Mouse (Mus musculus) B cell, adult 2 months (primary cell): ENCODE measurements at regions not wholly inside any gene's neighbourhood (a gene's known extent, or its start where the extent isn't known, plus 50 kb on each side); places are given as distances from the start of the nearest gene placed in this dataset.

Source experiments
- DNase-seq, 2 experiments: peaks; one replicate each; pipeline ENCODE4 v3.0.0; 2022

DNA sequence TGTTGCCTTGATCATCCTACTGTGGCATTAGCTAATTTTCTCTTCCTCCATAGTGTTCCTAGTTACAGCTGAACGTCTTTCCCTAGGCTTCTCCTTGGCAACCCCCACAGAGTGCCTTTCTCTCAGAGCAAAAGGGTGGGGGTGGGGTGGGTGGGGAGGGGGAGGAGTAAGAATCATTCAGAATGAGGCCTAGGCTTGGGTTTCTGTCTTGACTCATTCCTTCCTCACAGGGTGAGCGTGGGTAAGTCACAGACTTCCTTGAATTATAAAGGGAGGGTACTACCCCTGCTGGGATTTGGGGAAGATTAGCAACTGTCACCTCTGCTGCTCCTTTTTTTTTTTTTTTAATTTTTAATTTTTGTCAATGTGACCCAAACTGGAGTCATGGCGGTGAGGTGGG, 114.5 kb downstream of the Dhx35 start:
- no peak for DNase-seq

DNA sequence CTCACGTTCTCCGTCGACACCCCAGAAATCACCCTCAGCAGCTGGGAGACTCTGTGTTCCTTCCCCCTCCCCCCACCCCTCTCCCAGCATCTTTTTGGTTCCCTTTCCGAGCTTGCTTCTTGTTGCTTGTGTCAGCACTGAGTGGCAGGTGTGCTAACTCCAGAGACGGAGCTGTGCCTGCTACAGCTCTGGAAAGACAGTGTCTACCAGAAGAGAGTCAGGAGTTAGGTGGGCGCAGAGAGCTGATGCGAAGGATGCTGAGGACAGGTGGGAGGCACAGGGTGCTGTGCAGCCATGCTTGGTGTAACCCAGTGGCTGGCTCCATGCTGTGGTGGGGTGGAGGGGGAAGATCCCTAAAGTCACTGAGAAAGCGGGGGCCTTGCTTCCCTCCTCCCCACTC, 115.7 kb downstream of the Dhx35 start:
- DNase-seq, result no peak

- DNase-seq, result no peak
Observed at GRCm38 (mm10) chr2:158911191-158911590, 116.6 kb downstream of the Dhx35 start.

DNA sequence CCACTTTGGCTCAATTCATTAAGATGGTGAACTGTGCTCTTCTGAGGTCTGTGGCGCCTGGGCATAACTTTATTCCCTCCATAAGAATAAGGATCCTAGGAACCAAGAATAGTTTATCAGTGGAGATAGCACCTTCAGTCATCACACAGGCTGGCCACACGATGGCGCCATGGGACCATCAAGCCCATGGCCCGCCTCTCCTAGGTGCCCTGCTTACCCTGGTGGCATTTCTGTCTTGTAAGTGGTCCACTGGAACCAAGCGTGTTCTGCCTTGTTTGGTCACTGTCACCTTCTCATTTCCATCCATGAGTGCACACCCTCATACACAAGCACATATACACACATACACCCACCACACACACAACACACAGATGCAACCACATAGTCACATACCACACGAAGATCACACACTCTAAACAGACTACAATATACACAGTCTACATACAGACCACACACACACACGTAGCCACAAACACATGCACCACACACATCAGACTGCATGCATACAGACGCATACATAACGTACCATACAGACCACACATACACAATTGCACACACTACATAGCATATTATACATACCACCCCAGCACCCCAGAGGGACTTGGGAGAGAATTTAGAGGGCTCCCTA, 118.1 kb downstream of the Dhx35 start:
- DNase-seq, result peak; percentile 17 to 27

DNA sequence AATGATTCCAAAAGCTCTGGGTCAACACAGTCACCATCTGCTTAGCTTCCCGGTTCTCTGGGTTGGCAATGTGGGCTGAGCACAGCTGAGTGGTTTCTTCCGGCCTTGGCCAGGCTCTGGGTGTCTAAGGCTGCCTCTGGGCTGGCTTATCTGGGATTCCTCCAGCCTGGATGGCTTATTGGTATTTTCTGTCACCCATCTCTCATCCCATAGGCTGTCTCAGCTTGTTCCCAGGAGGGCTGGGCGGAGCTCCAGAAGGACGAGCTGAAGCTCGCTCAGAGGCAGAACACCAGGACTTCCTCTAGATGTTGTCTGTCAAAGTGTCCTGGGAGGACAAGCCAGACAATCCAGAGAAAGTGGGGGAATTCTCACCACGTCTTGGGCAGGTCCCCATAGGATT, 122.8 kb downstream of the Dhx35 start:
- DNase-seq, result no peak

DNA sequence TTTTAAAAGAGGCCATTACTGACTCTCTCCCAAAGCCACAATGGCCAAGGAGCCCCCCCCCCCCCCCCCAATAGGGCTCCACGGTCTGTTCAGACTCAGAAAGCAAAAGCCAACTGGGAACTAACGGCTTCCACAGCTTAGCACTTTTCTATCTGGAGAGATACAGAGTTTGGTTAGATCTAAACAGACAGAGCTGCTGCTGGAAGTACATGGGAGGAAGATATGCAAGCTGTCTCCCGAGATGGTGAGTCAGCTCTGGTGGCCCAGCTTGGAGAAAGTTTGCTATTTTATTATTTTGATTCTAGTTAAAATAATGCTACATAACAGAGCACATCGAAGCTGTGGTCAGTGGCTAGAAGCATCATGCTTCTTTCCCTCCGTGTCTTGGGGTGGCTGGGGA, 123.7 kb downstream of the Dhx35 start:
- DNase-seq, result no peak

DNA sequence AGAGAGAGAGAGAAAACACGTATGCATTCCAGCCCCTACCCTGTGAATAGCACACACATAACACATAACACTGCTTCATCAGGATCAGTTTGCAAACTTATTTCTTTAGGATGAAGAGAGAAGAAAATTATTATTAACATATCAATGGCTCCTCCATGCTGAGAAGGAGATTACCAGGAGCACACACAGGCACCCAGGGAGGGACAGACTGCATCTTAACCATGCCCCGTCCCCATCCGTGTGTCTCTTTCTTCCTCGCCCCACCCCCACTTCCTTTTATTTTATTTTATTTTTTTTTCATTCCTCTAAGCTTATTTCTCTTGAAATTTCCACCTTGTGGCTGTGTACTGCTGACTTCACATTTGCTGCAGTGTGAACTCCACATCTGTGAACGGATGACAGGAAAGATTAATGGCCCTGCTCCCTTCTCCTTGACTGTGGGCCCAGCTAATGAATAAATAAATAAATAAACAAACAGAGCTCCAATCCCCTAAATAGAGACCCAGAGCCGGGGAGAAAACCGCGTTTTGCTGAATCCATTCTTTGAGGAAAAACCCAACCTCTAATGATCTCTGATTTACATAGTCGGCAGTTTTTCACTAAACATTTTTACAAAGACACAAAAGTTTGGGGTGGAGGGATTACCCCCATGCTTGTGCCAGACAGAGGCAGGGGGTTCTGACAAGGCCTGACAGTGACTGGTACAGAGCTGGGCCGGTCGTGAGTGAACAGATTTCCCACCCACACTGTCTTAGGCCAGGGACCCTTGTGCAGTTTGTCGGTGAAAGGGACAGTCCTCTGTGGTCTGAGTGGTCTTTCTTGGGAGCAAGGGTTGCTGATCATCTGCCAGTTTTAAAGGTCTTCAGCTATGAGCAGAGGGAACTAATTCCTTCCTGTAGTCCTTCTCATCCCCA, 127.0 kb downstream of the Dhx35 start:
- no peak for DNase-seq

GRCm38 (mm10) chr2:158922766-158923165, 128.2 kb downstream of the Dhx35 start:
- no peak for DNase-seq

DNA sequence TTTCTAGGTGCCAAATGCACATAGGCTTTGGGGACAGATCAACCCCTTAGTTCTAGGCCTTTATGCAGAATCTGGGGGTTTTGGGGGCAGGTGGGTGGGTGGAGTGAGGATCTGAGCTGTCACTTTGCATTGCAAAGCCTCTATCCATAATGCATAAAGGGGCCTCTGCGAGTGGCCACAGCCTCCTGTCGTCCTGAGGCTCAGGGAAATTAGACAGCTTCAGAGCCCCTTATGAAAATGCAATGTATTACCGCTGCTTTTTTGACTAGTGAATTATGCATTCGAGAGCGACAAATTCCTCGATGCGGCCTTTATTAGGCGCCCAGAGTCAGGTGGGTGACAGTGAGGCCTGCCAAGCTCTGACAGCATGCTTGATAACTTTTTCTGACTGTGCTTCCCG, 134.9 kb downstream of the Dhx35 start:
- no peak for DNase-seq

DNA sequence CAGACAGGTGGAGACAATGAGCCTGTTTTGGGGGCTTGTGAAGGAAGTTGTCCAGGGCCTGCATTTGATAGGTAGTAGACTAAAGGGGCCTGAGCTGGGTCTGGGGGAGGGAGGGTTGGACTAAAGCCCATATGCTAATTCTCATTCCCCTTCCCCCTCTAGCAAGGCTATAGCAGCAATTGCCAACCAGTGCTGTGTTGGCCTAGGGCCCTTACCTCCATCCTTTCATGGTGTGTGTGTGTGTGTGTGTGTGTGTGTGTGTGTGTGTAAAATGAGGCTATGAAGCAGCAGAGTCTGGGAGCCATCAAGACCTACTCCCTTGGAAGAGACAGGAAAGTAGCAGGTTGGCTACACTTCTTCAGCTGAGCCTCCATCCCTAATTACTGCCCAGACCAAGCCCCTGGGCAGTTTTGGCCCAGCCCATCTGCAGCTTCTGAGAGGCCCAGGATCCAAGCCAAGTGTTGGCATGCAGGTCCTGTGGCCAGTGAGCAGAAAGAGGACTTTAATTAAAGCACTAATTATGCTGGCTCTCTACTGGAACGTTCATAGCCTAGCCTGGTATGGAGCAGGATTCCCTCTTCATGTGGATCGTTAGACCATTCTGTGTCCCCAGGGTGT, 143.4 kb downstream of the Dhx35 start:
- no peak for DNase-seq

- no peak for DNase-seq
Observed at GRCm38 (mm10) chr2:158949418-158949817, 154.8 kb downstream of the Dhx35 start.

GRCm38 (mm10) chr2:158951061-158951460, 156.5 kb downstream of the Dhx35 start:
- DNase-seq, result no peak

DNA sequence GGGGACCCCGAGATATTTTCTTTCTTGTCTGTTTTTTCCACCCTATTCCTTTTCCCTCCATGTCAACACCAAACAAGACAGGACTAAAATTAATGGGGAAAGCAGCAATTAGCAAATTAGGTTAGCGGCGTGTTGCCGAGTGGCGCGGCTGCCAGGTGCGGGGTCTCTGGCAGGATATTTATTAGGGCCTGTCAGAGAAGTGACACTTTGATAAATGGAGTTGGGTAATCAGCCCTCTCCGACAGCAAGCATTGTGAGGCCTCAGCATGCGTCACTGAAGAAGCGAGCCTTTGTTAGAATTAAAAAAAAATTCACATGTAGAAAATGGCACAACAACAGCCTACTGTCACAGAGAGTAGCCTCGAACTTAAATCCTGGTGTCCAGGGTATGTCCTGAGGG, 162.3 kb downstream of the Dhx35 start:
- no peak for DNase-seq

- no peak for DNase-seq
Observed at GRCm38 (mm10) chr2:158965003-158965665, 170.5 kb downstream of the Dhx35 start.

- DNase-seq, result no peak
Observed at GRCm38 (mm10) chr2:158972178-158972577, 177.6 kb downstream of the Dhx35 start.

DNA sequence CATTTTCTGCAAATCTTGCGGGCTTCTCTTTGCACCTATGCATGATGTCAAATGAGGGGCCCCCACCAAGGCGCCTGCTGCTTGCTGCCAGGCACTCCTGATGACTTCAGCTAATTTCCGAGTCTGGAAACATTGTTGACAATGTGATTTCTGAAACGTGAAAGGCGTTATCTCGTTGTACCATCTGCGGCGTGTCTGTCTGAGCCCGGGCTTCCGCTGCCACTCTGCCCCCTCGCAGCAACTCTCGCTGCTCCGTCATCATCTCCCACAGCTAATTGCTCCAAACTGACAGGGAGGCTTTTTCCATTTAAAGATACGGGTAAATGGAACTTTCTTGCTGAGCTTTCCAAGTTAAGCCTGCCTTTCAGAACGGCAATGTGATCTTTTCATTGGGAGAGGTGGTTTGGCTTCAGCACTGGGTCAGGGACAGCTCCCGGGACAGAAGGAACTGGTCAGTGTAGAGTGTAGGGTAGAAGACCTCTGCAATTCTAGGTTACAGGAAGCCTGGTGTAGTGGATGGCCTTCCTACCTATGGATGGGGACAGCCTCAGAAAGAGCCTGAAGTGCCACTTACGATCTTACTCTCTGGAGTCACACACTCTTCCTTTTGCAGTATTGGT, 191.0 kb downstream of the Dhx35 start:
- DNase-seq, result no peak

DNA sequence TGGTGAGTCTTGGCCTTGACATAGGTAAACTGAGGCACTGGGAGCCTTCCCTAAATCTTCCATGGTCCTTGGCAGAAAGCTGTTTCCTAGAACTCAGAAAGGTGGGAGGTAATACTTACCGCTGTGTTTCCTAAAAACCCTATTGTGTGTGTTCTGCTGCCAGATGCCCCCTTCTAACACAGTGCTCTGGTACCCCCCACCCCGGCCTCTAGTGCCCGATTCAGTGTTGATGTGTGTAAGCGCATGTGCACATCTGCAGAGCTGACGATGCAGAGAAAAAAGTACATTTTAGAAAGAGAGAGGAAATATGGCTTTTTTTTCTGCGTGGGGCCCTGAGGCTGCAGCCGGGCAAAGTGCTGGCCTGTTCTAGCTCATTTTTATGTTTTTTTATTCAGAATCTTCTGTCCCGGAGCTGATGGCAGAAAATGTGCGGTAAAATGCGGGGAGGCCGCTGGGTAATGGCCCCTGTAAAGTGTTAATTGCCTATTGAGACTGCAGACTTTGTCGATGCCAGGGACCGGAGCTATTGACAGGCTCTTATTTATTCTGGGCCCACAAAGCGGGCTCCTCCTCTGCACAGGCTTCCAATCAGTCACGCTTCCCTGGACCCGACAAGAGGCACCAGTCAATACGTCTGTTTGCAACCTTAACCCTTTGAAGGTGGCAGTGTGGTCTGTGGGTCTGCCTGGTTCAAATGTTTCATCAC, 208.0 kb downstream of the Dhx35 start:
- no peak for DNase-seq

DNA sequence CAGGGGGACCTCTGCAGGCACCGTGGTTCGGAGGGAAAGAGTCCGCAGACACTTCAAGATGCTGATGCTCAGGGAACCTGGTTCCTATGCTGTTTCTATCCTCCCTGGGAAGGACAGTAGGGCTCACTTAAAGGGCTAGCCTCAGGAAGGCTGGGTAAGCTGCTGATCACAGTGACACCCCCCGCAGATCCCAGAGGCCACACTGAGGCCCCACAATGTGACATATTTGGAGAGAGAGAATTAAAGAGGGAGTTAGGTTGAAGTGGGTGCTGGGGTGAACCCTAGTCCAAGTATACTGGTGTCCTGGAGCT, 208.5 kb downstream of the Dhx35 start:
- no peak for DNase-seq

- no peak for DNase-seq
Observed at GRCm38 (mm10) chr2:159004417-159004816, 209.8 kb downstream of the Dhx35 start.

DNA sequence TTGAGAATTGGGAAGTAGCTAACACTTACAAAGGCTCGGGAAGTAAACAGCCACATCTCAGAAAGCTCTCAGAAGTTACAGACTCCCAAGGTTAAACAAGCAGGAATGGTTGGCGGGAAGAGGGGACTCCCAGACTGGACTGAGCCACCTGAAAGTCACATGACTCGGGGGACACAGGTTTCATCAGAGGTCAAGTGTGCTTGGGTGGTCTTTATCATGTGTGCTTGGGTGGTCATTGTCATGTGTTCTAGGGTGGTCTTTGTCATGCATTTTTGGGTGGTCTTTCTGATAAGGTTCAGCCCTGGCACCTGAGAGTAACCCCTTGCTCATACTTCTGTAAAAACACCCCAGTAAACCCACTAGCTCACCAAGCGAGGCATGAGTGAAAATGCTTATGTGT, 218.1 kb downstream of the Dhx35 start:
- no peak for DNase-seq

- no peak for DNase-seq
Observed at GRCm38 (mm10) chr2:159014553-159014952, 219.9 kb downstream of the Dhx35 start.

GRCm38 (mm10) chr2:159019921-159020534, 225.4 kb downstream of the Dhx35 start:
- DNase-seq, result no peak
